Mouse (Mus musculus) megakaryocyte, embryonic 14.5 days (primary cell): Measurements from ENCODE around the gene Naip1. TPM values are rescaled to one million over a fixed set of nuclear protein-coding genes. Genes with fewer than 3 reads are reported as not detected.
"Not testable (repeated sequence)": the region's sequence is repeated elsewhere in the genome, so short reads cannot be mapped to it uniquely, and the experiment has no call there.

ENCODE experiments used
- H3K27me3 ChIP-seq: replicated peaks from 2 replicates; pipeline ENCODE3; 2012; ENCODE audit warnings: inconsistent platforms
- H3K36me3 ChIP-seq: replicated peaks from 2 replicates; pipeline ENCODE3; 2012; ENCODE audit warnings: low read length, inconsistent platforms, mixed read lengths
- H3K4me1 ChIP-seq: 2 replicates; pipeline ENCODE4 v1.6.1; 2012; ENCODE audit warnings: inconsistent platforms
- H3K4me3 ChIP-seq: replicated peaks from 2 replicates; pipeline ENCODE3; 2012; ENCODE audit warnings: moderate library complexity, mild to moderate bottlenecking, inconsistent platforms
- H3K9me3 ChIP-seq: 2 replicates; pipeline ENCODE4 v1.6.1; 2012; ENCODE audit warnings: inconsistent platforms
- FLI1 ChIP-seq: IDR thresholded peaks from 2 replicates; pipeline ENCODE4 v1.6.1; 2012; ENCODE audit warnings: low read length, inconsistent platforms, mixed read lengths
- GATA1 ChIP-seq: IDR thresholded peaks from 3 replicates; pipeline ENCODE4 v1.6.1; 2012; ENCODE audit warnings: mixed read lengths, low read length, inconsistent platforms, borderline replicate concordance
- polyA plus RNA-seq: library from polyadenylated mRNA; stranded (reverse); fragments of >175 nt; gene quantifications from 2 replicates; pipeline ENCODE4 v1.2.3, GENCODE M21; 2012; ENCODE audit warnings: low replicate concordance; ENCODE audit not compliant: insufficient read depth

Gene Naip1
- polyA plus RNA-seq, result 0.02 TPM in 1 of 2 replicates, not detected in the other

- not testable (repeated sequence) for H3K36me3 ChIP-seq, H3K4me3 ChIP-seq, H3K4me1 ChIP-seq, H3K27me3 ChIP-seq, H3K9me3 ChIP-seq
Measured at GRCm38 (mm10) chr13:100452415-100453127, at the start of gene Naip1. Gene Naip1, minus strand, starts transcription at chr13:100452869.

- not testable (repeated sequence) for H3K27me3 ChIP-seq, H3K36me3 ChIP-seq, H3K4me3 ChIP-seq, H3K9me3 ChIP-seq
- peaks cover 11% of the 10 kb centered on the region for H3K4me1 ChIP-seq
Measured at GRCm38 (mm10) chr13:100499625-100500024, 47.0 kb upstream of the Naip1 start.

DNA sequence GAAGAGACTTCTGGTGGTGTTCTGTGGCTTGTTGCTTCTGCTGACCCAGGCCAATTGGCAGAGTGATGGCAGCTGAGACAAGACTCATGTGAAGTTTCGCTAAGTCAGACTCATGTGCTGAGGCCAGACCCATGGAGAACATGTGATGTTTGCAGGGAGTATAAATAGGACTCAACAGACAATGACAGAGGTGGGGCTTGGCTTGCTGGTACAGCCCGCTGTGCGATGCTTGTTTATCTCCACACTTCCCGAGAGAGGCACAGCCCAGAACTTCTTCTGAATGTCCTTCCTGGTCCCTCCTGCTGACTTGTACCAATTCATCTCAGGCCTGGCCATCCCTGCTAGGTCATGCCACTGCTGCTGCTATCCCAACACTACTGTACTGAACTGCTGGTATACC, 42.7 kb upstream of the Naip1 start:
- no peak overlapping the region for H3K4me3 ChIP-seq
- H3K36me3 ChIP-seq, result no peaks in the 10 kb centered on the region
- TF ChIP-seq GATA1 (no peak), FLI1 (no peak)
- H3K9me3 ChIP-seq, result no peaks in the 10 kb centered on the region
- H3K27me3 ChIP-seq, result no peaks in the 10 kb centered on the region
- H3K4me1 ChIP-seq, result peaks cover 30% of the 10 kb centered on the region

- not testable (repeated sequence) for H3K36me3 ChIP-seq, H3K4me3 ChIP-seq
- peaks cover 30% of the 10 kb centered on the region for H3K4me1 ChIP-seq
Measured at GRCm38 (mm10) chr13:100494370-100494769, 41.7 kb upstream of the Naip1 start.

DNA sequence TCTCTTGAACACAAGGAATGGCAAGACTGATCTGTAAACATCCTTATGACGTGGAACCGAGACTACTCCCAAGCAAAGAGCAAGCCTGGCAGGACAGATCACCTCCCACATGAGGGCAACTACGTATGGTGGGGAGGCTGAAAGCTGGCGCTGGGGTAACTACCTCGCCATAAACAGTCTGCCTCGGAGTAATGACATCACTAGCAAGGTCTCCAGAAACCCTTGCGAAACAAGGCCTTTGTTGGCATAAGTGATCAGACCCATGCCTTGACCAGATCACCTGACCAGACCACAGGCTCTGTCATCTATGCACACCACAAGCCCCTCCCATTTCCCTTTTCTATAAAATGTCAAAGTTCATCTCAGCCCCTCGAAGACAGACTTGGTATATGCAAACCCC, 40.6 kb upstream of the Naip1 start:
- TF ChIP-seq GATA1, result no peak
- TF ChIP-seq FLI1, result no peak
- Histone ChIP-seq H3K4me3 (peak overlapping the region; percentile 35), H3K27me3 (no peaks in the 10 kb centered on the region), H3K4me1 (peaks cover 30% of the 10 kb centered on the region), H3K36me3 (peaks cover 16% of the 10 kb centered on the region), H3K9me3 (no peaks in the 10 kb centered on the region)

More at GRCm38 (mm10) chr13:100494370-100494769, 41.7 kb upstream of the Naip1 start:
- not testable (repeated sequence) for H3K9me3 ChIP-seq, H3K27me3 ChIP-seq

DNA sequence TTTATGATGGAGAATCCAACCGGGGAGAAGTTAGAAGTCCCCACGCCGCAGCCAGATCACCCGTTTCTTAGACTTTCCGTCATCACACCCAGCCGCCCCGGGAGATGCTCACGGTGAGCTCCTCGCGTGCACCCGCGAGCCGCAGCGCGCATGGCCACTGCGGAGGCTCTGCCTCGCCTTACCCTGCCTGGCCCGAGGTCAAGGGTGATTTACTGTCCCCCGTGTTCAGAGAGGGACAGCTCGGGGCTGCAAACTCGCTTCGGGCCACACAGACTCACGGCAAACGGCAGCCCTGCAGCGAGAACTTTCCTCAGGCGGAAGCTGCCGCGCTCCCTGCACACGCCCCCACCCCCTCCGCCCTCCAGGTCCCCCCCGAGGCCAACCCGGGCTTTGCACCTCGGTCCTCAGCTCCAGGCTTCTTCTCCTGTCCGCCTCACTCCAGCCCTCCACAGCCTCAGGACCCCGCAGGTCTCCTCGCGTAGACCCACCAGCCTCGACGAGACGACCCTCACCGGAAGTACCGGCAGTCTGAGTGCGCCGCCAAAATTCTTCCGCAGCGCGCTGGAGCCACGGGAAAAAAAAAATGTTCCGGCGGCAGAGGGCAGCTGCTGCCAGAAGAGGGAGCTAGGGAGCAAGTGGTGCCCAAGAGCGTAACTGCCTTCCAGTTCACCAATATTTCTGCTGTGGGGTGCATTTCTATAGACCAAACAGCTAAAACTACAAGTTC, 39.6 kb upstream of the Naip1 start, which contains the start of gene Gtf2h2:
Gtf2h2 (minus strand) TSS at position 519 of the 727 bp plus-strand sequence.
- TF ChIP-seq FLI1 (no peak), GATA1 (no peak)
- no peaks in the 10 kb centered on the region for H3K9me3 ChIP-seq
- peak within 1 kb of the TSS; percentile 99 for H3K4me3 ChIP-seq
- peaks cover 30% of the 10 kb centered on the region for H3K4me1 ChIP-seq
- no peaks in the 10 kb centered on the region for H3K27me3 ChIP-seq
- H3K36me3 ChIP-seq, result peaks cover 27% of the 10 kb centered on the region

GRCm38 (mm10) chr13:100491623-100492022, 39.0 kb upstream of the Naip1 start:
- no peak for TF ChIP-seq FLI1
- TF ChIP-seq GATA1, result no peak
- peak overlapping the region; percentile 99 for H3K4me3 ChIP-seq
- no peaks in the 10 kb centered on the region for H3K27me3 ChIP-seq
- H3K36me3 ChIP-seq, result peaks cover 33% of the 10 kb centered on the region
- no peaks in the 10 kb centered on the region for H3K9me3 ChIP-seq
- H3K4me1 ChIP-seq, result peaks cover 30% of the 10 kb centered on the region

DNA sequence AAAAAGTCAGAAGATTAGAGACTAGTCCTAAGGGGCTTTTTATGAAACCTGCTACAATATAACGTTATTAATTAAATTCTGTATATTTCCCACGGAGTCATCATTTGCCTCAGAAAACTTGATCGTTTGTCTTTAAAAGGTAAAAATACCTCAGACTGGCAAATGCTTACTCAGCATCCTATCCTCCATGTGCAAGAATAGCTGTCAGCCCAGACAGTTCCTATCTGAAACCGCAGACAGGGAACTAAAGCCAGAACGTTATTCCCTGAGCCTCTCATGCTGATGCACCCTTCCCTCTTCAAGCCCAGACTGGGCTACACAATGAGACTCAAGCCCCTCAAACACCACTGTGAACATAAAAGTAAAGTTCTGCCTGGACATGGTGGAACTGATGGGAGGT, 37.8 kb upstream of the Naip1 start:
- peaks cover 44% of the 10 kb centered on the region for H3K36me3 ChIP-seq
- peak overlapping the region; percentile 84 for H3K4me3 ChIP-seq

GRCm38 (mm10) chr13:100483610-100484009, 30.9 kb upstream of the Naip1 start:
- TF ChIP-seq GATA1, result no peak
- TF ChIP-seq FLI1, result no peak
- Histone ChIP-seq H3K9me3 (no peaks in the 10 kb centered on the region), H3K27me3 (no peaks in the 10 kb centered on the region), H3K36me3 (peaks cover 97% of the 10 kb centered on the region), H3K4me3 (no peak overlapping the region), H3K4me1 (0 out of 2 replicates have a peak, but pooled peaks cover 3% of the 10 kb centered on the region)

More for the DNA sequence above, 37.8 kb upstream of the Naip1 start:
- TF ChIP-seq FLI1 (no peak), GATA1 (no peak)
- H3K4me1 ChIP-seq, result peaks cover 24% of the 10 kb centered on the region
- no peaks in the 10 kb centered on the region for H3K27me3 ChIP-seq
- H3K9me3 ChIP-seq, result no peaks in the 10 kb centered on the region

- H3K36me3 ChIP-seq, result peaks cover 74% of the 10 kb centered on the region
- H3K27me3 ChIP-seq, result no peaks in the 10 kb centered on the region
- no peak for TF ChIP-seq GATA1
- TF ChIP-seq FLI1, result no peak
- H3K9me3 ChIP-seq, result no peaks in the 10 kb centered on the region
- no peak overlapping the region for H3K4me3 ChIP-seq
- no peaks in the 10 kb centered on the region for H3K4me1 ChIP-seq
Measured at GRCm38 (mm10) chr13:100463527-100464222, 11.0 kb upstream of the Naip1 start.
